In genomic region chr1:164303821-164304220, GRCm38 (mm10) we compare ENCODE assay signal across 8 mouse cellular contexts. TPM values are rescaled to one million over a fixed set of nuclear protein-coding genes. Genes with fewer than 3 reads are reported as not detected.
DNase-seq lines count a peak whose midpoint lies in the region; ATAC-seq lines count a peak whose summit lies in the region.

Gene Nme7 (plus strand): TSS chr1:164304121.

- no peak for ATAC-seq in hindbrain, embryonic 12.5 days (ENCODE audit: low FRiP score)

- no peak within 1 kb of the TSS for H3K9ac ChIP-seq in hindbrain, embryonic 12.5 days

- H3K4me3 ChIP-seq in hindbrain, embryonic 12.5 days = no peak within 1 kb of the TSS
- H3K4me3 ChIP-seq in macrophage (ENCODE audit: inconsistent target) = no peak within 1 kb of the TSS

- peaks cover 34% of the 10 kb centered on the region for H3K79me2 ChIP-seq in macrophage (ENCODE audit: inconsistent target)

- H3K4me2 ChIP-seq in hindbrain, embryonic 12.5 days (replicated peaks) = no peak within 1 kb of the TSS

- no peaks in the 10 kb centered on the region for H3K27me3 ChIP-seq in hindbrain, embryonic 12.5 days

- no peaks in the 10 kb centered on the region for H3K9me3 ChIP-seq in hindbrain, embryonic 12.5 days (replicated peaks)

- peaks cover 37% of the 10 kb centered on the region for H3K36me3 ChIP-seq in hindbrain, embryonic 12.5 days
- H3K36me3 ChIP-seq in macrophage (ENCODE audit: inconsistent target) = peaks cover 22% of the 10 kb centered on the region

- no peak within 1 kb of the TSS for H3K27ac ChIP-seq in hindbrain, embryonic 12.5 days
- H3K27ac ChIP-seq in macrophage = no peak within 1 kb of the TSS

- 88% methylated on average over 5 of the region's 5 CpGs for WGBS in hindbrain, embryonic 12.5 days
- WGBS in macrophage (ENCODE audit: missing documents) = 90% methylated on average over 5 of the region's 5 CpGs

- H3K4me1 ChIP-seq in hindbrain, embryonic 12.5 days = peaks cover 10% of the 10 kb centered on the region

- no peak for DNase-seq in layer of hippocampus, adult 8-10 months (ENCODE audit: low spot score in 2 of 2)
- DNase-seq in layer of hippocampus, adult 11-12 months (ENCODE audit: low spot score) = no peak
- DNase-seq in adrenal gland, postnatal 4 days (ENCODE audit: low spot score in 2 of 2) = no peak
- no peak for DNase-seq in spleen, adult 12 weeks (ENCODE audit: low spot score)
- DNase-seq in right cerebral cortex, postnatal 14 days = no peak
- no peak for DNase-seq in kidney, adult 11 months

RNA-seq across cellular contexts. Expression of gene Nme7, which starts in this region (rescaled TPM):
- 10 to 100 TPM; 25.4 to 31.7 (median 28.6) TPM for total RNA-seq in layer of hippocampus, adult 8-10 months (2022)
- 10 to 100 TPM; 23.3 to 24.5 TPM for total RNA-seq in adrenal gland, postnatal 4 days (2021)
- 29.8 and 32.0 TPM in 2 replicates for polyA plus RNA-seq in hindbrain, embryonic 12.5 days (2016; fragmentation: Nextera tagmentation; extraction: Ambion mirVana)
- total RNA-seq in macrophage (2018; cell fraction: chromatin; rRNA removed) = 10 to 100 TPM in 22 of 26 experiments, 1 to 10 TPM in 4; 3.9 to 55.7 (median 34.3) TPM
- 10 to 100 TPM in 22 of 26 experiments, 1 to 10 TPM in 4; 6.4 to 16.1 (median 11.9) TPM for total RNA-seq in macrophage (2018; cell fraction: cytosol; rRNA removed)
- 10 to 100 TPM in 19 of 26 experiments, 1 to 10 TPM in 7; 5.2 to 32.1 (median 15.4) TPM for total RNA-seq in macrophage (2018; cell fraction: nucleus; rRNA removed)
- 10.9 to 12.9 TPM (median 11.3 TPM) in 3 replicates for polyA plus RNA-seq in macrophage (2018)
